Mouse (Mus musculus): ENCODE data around the gene Klhl3. TPM values are rescaled to one million over a fixed set of nuclear protein-coding genes. Genes with fewer than 3 reads are reported as not detected.
A peak's percentile ranks its signal among the peaks of the same experiment; 100 is the strongest.

Gene Klhl3
- polyA plus RNA-seq, 1 experiment from 2014 or later: 3.2 TPM

GRCm38 (mm10) chr13:58117318-58118017 is 4.1 kb upstream of the Klhl3 start:
- Histone ChIP-seq H3K4me1 (peaks cover 28% of the 10 kb centered on the region), H3K9me3 (replicated peaks) (no peaks in the 10 kb centered on the region), H3K27me3 (ENCODE audit: low read depth, poor library complexity, severe bottlenecking) (no peaks in the 10 kb centered on the region), H3K27ac (no peak overlapping the region), H3K4me3 (no peak overlapping the region), H3K36me3 (no peaks in the 10 kb centered on the region)
- DNase-seq (ENCODE audit: low spot score): peak; percentile 71
- 72% methylated on average over 8 of the region's 8 CpGs for WGBS

DNA sequence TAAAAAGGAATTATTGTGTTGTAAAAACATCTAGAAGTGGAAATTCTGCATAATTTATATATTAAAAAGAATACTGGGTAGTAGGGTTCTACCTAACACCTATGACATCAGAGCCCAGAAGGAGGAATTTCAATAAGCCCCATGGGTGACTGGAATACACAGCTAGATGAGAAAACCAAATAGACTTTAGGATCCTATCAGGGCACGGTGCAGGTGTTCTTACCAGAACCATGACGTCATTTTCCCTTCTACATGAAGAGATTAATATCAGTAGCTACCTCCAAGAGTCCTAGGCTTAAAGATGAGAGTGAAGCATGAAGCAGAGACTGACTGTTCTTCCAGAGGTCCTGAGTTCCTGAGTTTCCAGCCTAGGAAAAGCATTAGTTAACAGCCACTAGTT is 3.4 kb upstream of the Klhl3 start:
- Histone ChIP-seq H3K27me3 (ENCODE audit: low read depth, poor library complexity, severe bottlenecking) (0 out of 2 replicates have a peak, but pooled peaks cover 4% of the 10 kb centered on the region), H3K4me1 (peaks cover 35% of the 10 kb centered on the region), H3K9me3 (replicated peaks) (no peaks in the 10 kb centered on the region), H3K27ac (no peak overlapping the region), H3K4me3 (no peak overlapping the region), H3K36me3 (no peaks in the 10 kb centered on the region)
- 85% methylated on average over 2 of the region's 2 CpGs for WGBS
- DNase-seq (ENCODE audit: low spot score): no peak

- H3K9me3 ChIP-seq (replicated peaks): no peaks in the 10 kb centered on the region
- 39% methylated on average over 13 of the region's 13 CpGs for WGBS
Observed at GRCm38 (mm10) chr13:58115227-58115626, 1.8 kb upstream of the Klhl3 start.

GRCm38 (mm10) chr13:58112601-58113041 is 771 bp downstream of the Klhl3 start:
- no peaks in the 10 kb centered on the region for H3K36me3 ChIP-seq
- peak overlapping the region; percentile 60 for H3K4me3 ChIP-seq
- no peak for DNase-seq (ENCODE audit: low spot score)
- H3K9me3 ChIP-seq (replicated peaks): no peaks in the 10 kb centered on the region
- H3K27ac ChIP-seq: peak overlapping the region; percentile 82
- H3K4me1 ChIP-seq: peaks cover 40% of the 10 kb centered on the region
- H3K27me3 ChIP-seq (ENCODE audit: low read depth, poor library complexity, severe bottlenecking): peaks cover 8% of the 10 kb centered on the region; the same call in 1 of the 2 replicates
- 18% methylated on average over 11 of the region's 11 CpGs for WGBS

More at GRCm38 (mm10) chr13:58115227-58115626, 1.8 kb upstream of the Klhl3 start:
- Histone ChIP-seq H3K4me1 (peaks cover 40% of the 10 kb centered on the region), H3K4me3 (no peak overlapping the region), H3K36me3 (no peaks in the 10 kb centered on the region), H3K27ac (0 out of 2 replicates have a peak overlapping the region, but pooled peaks have one; percentile 27), H3K27me3 (ENCODE audit: low read depth, poor library complexity, severe bottlenecking) (peaks cover 8% of the 10 kb centered on the region; the same call in 1 of the 2 replicates)
- no peak for DNase-seq (ENCODE audit: low spot score)

DNA sequence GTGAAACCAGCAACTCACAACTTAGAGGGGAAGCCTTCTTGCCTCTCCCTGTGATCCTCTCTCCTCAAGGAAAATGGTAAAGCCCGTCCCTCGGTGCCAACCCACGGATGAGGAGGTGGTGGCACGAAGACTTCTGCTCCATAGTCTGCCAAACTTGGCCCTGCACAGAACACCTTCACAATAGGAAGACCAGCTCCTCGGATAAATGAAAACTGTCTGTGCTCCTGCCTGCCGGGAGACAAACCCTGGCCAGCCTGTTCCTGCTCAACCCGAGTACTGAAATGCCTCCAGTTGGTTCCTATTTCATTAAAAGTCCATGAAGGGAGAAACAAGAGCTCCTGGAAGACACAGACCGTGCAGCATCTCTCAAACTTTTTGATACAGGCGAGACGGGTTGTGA is 1.2 kb downstream of the Klhl3 start:
- H3K27ac ChIP-seq: peak overlapping the region; percentile 82
- H3K4me3 ChIP-seq: peak overlapping the region; percentile 60
- no peak for DNase-seq (ENCODE audit: low spot score)
- 75% methylated on average over 10 of the region's 10 CpGs for WGBS
- no peaks in the 10 kb centered on the region for H3K9me3 ChIP-seq (replicated peaks)
- H3K27me3 ChIP-seq (ENCODE audit: low read depth, poor library complexity, severe bottlenecking): peaks cover 8% of the 10 kb centered on the region; the same call in 1 of the 2 replicates
- no peaks in the 10 kb centered on the region for H3K36me3 ChIP-seq
- peaks cover 40% of the 10 kb centered on the region for H3K4me1 ChIP-seq

GRCm38 (mm10) chr13:58111306-58111705 is 2.1 kb downstream of the Klhl3 start:
- Histone ChIP-seq H3K27me3 (ENCODE audit: low read depth, poor library complexity, severe bottlenecking) (peaks cover 8% of the 10 kb centered on the region; the same call in 1 of the 2 replicates), H3K4me1 (peaks cover 40% of the 10 kb centered on the region), H3K36me3 (no peaks in the 10 kb centered on the region), H3K9me3 (replicated peaks) (no peaks in the 10 kb centered on the region), H3K4me3 (0 out of 2 replicates have a peak overlapping the region, but pooled peaks have one; percentile 60), H3K27ac (no peak overlapping the region)
- no peak for DNase-seq (ENCODE audit: low spot score)
- 92% methylated on average over 6 of the region's 6 CpGs for WGBS

DNA sequence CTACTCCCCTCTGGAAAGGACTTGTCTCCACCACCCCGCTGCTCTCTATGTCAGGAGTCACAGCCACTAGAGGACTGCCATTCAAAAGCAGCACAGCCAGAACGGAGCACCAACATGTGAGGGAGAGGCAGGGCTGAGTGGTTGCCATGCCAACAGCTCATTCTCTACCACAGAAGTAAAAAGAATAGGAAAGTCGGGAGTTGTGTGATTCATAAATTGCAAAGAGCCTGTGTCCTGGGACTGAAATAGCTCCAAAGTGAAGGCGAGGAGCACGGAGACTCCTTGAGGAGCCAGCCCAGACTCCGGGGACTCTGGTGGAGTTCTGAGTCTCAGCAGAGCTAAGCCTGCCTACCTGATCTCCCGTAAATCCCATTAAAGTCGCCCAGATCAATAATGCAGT is 22.7 kb downstream of the Klhl3 start:
- WGBS: 60% methylated on average over 8 of the region's 8 CpGs
- Histone ChIP-seq H3K27ac (no peak overlapping the region), H3K27me3 (ENCODE audit: low read depth, poor library complexity, severe bottlenecking) (no peaks in the 10 kb centered on the region), H3K9me3 (replicated peaks) (no peaks in the 10 kb centered on the region), H3K4me1 (peaks cover 9% of the 10 kb centered on the region), H3K36me3 (peaks cover 22% of the 10 kb centered on the region; the same call in 1 of the 2 replicates), H3K4me3 (no peak overlapping the region)
- no peak for DNase-seq (ENCODE audit: low spot score)

DNA sequence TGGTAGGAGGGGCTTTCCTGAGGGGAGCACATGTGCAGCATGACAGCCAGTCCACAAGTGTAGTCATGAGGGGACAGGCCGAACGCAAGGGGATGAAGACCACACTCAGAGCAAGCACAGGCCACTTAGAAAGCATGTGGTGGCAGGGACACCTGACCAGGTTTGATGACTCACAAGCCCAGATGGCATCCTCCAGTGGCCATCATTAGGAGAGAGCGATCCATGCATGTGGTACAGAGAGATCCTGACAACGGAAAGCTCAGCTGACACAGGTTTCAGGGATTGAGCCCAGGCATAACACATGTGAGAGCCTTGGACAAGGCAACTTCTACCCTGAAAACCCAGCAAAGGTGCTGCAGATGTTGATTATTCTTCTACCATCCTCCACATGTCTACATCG is 29.0 kb downstream of the Klhl3 start:
- Histone ChIP-seq H3K9me3 (replicated peaks) (no peaks in the 10 kb centered on the region), H3K4me3 (no peak overlapping the region), H3K27ac (no peak overlapping the region), H3K4me1 (peaks cover 5% of the 10 kb centered on the region), H3K27me3 (ENCODE audit: low read depth, poor library complexity, severe bottlenecking) (no peaks in the 10 kb centered on the region), H3K36me3 (peaks cover 24% of the 10 kb centered on the region)
- no peak for DNase-seq (ENCODE audit: low spot score)
- 91% methylated on average over 5 of the region's 5 CpGs for WGBS

GRCm38 (mm10) chr13:58083521-58083920 is 29.9 kb downstream of the Klhl3 start:
- Histone ChIP-seq H3K27me3 (ENCODE audit: low read depth, poor library complexity, severe bottlenecking) (no peaks in the 10 kb centered on the region), H3K36me3 (peaks cover 24% of the 10 kb centered on the region), H3K4me3 (no peak overlapping the region), H3K4me1 (peaks cover 5% of the 10 kb centered on the region), H3K9me3 (replicated peaks) (no peaks in the 10 kb centered on the region), H3K27ac (no peak overlapping the region)
- 83% methylated on average over 11 of the region's 11 CpGs for WGBS
- no peak for DNase-seq (ENCODE audit: low spot score)

- H3K27me3 ChIP-seq (ENCODE audit: low read depth, poor library complexity, severe bottlenecking): no peaks in the 10 kb centered on the region
- H3K27ac ChIP-seq: no peak overlapping the region
- 74% methylated on average over 5 of the region's 5 CpGs for WGBS
- peaks cover 24% of the 10 kb centered on the region for H3K36me3 ChIP-seq
- peaks cover 5% of the 10 kb centered on the region for H3K4me1 ChIP-seq
- H3K4me3 ChIP-seq: no peak overlapping the region
- H3K9me3 ChIP-seq (replicated peaks): no peaks in the 10 kb centered on the region
- DNase-seq (ENCODE audit: low spot score): no peak
Observed at GRCm38 (mm10) chr13:58083048-58083447, 30.3 kb downstream of the Klhl3 start.

DNA sequence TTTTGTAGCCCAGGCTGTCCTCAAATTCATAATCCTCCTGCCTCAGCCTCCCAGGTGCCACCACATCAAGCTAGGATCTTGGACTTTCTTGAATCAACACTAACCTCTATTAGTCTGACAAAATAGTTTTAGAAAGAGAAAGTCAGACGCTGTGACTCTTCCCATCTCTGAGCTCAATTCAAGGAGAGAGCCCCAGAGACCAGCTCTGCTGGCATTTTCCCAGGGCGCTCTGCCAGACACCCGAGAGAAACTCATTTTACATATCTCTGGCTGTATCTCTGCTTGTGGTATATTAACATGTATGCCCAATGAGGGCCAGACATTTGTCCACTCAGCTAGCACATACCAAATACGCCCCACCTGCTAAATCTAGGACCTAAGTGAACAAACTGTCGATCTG is 35.0 kb downstream of the Klhl3 start:
- Histone ChIP-seq H3K36me3 (peaks cover 3% of the 10 kb centered on the region; the same call in 1 of the 2 replicates), H3K27me3 (ENCODE audit: low read depth, poor library complexity, severe bottlenecking) (no peaks in the 10 kb centered on the region), H3K27ac (no peak overlapping the region), H3K4me3 (no peak overlapping the region), H3K9me3 (replicated peaks) (no peaks in the 10 kb centered on the region), H3K4me1 (no peaks in the 10 kb centered on the region)
- 91% methylated on average over 5 of the region's 5 CpGs for WGBS
- DNase-seq (ENCODE audit: low spot score): no peak

- 90% methylated on average over 9 of the region's 9 CpGs for WGBS
- no peaks in the 10 kb centered on the region for H3K9me3 ChIP-seq (replicated peaks)
- no peak overlapping the region for H3K4me3 ChIP-seq
- peaks cover 9% of the 10 kb centered on the region for H3K4me1 ChIP-seq
- no peak for DNase-seq (ENCODE audit: low spot score)
- H3K27ac ChIP-seq: no peak overlapping the region
- no peaks in the 10 kb centered on the region for H3K27me3 ChIP-seq (ENCODE audit: low read depth, poor library complexity, severe bottlenecking)
- peaks cover 11% of the 10 kb centered on the region; the same call in 1 of the 2 replicates for H3K36me3 ChIP-seq
Observed at GRCm38 (mm10) chr13:58074881-58075280, 38.5 kb downstream of the Klhl3 start.

DNA sequence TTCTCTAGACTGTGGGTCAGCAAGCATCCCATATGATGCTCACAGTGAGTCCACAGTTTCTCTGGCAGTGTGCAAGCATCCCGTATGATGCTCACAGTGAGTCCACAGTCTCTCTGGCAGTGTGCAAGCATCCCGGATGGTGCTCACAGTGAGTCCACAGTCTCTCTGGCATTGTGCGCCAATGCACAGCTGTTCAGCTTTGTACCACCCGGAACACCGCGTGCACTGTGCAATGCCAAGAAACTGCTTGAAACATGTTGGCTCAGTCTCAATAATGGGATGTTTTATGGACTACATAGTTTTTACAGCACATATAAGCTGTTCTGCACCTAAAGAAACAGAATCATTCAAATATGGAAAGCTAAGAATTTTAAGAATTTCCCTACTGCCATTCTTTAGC is 38.9 kb downstream of the Klhl3 start:
- H3K27me3 ChIP-seq (ENCODE audit: low read depth, poor library complexity, severe bottlenecking): no peaks in the 10 kb centered on the region
- no peak for DNase-seq (ENCODE audit: low spot score)
- peaks cover 9% of the 10 kb centered on the region for H3K4me1 ChIP-seq
- peaks cover 11% of the 10 kb centered on the region; the same call in 1 of the 2 replicates for H3K36me3 ChIP-seq
- no peaks in the 10 kb centered on the region for H3K9me3 ChIP-seq (replicated peaks)
- WGBS: 96% methylated on average over 6 of the region's 6 CpGs
- no peak overlapping the region for H3K27ac ChIP-seq
- H3K4me3 ChIP-seq: no peak overlapping the region
